ENCODE assay signal across 12 mouse cellular contexts in the genomic region with DNA sequence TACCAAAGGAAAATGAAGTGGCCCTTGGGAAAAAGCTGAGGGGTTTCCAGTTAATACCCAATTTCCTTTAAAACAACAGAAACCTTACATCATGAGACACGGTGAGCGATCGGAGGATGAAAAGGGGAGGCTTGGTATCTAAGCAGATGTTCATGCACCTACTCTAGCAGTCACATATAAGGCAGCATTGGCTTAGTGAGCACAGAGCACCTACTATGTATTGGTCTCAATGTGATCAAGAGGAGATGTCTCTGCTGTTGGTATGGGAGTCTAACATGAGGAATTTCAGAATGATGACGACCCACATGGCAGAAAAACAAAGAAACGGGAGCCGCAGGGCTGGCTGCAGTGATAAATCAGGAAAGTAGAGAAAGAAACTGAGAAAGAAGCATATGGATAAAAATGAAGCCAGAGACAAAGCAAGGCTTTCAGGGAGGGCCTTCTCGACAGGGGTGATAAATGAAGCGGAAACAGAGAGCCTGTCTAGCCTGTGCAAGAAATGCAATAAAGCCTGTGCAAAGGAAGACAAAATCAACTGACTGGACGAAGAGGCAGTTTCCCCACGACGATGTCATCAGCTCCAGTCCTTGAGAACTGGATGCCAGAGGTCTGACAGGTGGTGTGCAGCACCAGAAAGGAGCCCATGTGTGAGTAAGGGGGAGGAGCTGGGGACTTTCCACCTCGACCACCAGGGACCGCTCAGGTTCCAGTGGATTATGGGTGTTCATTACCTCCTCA.
A peak's percentile ranks its signal among the peaks of the same experiment; 100 is the strongest.
DNase-seq lines count a peak whose midpoint lies in the region; ATAC-seq and TF ChIP-seq lines count a peak whose summit lies in the region.
"Had no signal": no experiment of that assay in that cellular context is flagged by ENCODE, and none has a peak within 500 bp of the region (broad histone marks: within the 10 kb centered on the region; RNA-seq: fewer than 3 reads in every experiment).

No protein-coding gene starts in this region.

- peak; percentile 52; the same call in 1 of the 2 replicates for ATAC-seq in embryonic facial prominence, embryonic 11.5 days (replicated peaks; ENCODE audit: insufficient number of reproducible peaks, low FRiP score, low TSS enrichment, low read depth)
- peak; percentile 69 for ATAC-seq in forebrain, embryonic 13.5 days
- ATAC-seq in midbrain, postnatal 0 days (ENCODE audit: low FRiP score): peak; percentile 55; the same call in 1 of the 2 replicates
- ATAC-seq in megakaryocyte, adult 5-6 weeks (ENCODE audit: poor library complexity, severe bottlenecking): no peak

- 65% methylated on average over 13 of the region's 13 CpGs for WGBS in embryonic facial prominence, embryonic 11.5 days
- 73% methylated on average over 13 of the region's 13 CpGs for WGBS in embryonic facial prominence, embryonic 10.5 days
- WGBS in forebrain, embryonic 13.5 days: 47% methylated on average over 13 of the region's 13 CpGs
- WGBS in midbrain, postnatal 0 days: 67% methylated on average over 13 of the region's 13 CpGs
- WGBS in lung, adult 2 months: 59% methylated on average over 13 of the region's 13 CpGs

- H3K9ac ChIP-seq in embryonic facial prominence, embryonic 11.5 days (replicated peaks; ENCODE audit: low read length): no peak overlapping the region
- H3K9ac ChIP-seq in forebrain, embryonic 13.5 days: no peak overlapping the region
- H3K9ac ChIP-seq in midbrain, postnatal 0 days (replicated peaks; ENCODE audit: low read length, poor library complexity, severe bottlenecking): no peak overlapping the region
- H3K9ac ChIP-seq: embryonic facial prominence, embryonic 12.5 days had no signal

- TF ChIP-seq POLR2A in lung, adult 2 months (IDR thresholded peaks at IDR 0.05; ENCODE audit: borderline replicate concordance, extremely low read depth, low read depth, low read length): no peak

- no peaks in the 10 kb centered on the region for H3K27me3 ChIP-seq in embryonic facial prominence, embryonic 11.5 days (ENCODE audit: control insufficient read depth, insufficient read depth, low read length)
- H3K27me3 ChIP-seq in embryonic facial prominence, embryonic 10.5 days (replicated peaks; ENCODE audit: low read depth, poor library complexity, severe bottlenecking): no peaks in the 10 kb centered on the region
- H3K27me3 ChIP-seq in forebrain, embryonic 13.5 days: no peaks in the 10 kb centered on the region
- H3K27me3 ChIP-seq in midbrain, postnatal 0 days (ENCODE audit: insufficient read depth, low read length): no peaks in the 10 kb centered on the region
- H3K27me3 ChIP-seq: embryonic facial prominence, embryonic 12.5 days had no signal

- DNase-seq in embryonic facial prominence, embryonic 11.5 days (ENCODE audit: low spot score): no peak
- DNase-seq in embryonic facial prominence, embryonic 10.5 days (ENCODE audit: low spot score): no peak
- peak; percentile 18 for DNase-seq in cerebellum, adult 9-11 months
- DNase-seq in midbrain, postnatal 0 days (ENCODE audit: low spot score): peak; percentile 56
- DNase-seq in thymus, postnatal 25 days: no peak
- no peak for DNase-seq in lung, adult 2 months
- DNase-seq: adrenal gland, adult 2 months; liver had no signal

- no peak overlapping the region for H3K27ac ChIP-seq in embryonic facial prominence, embryonic 11.5 days (replicated peaks; ENCODE audit: low read depth, low read length)
- no peak overlapping the region for H3K27ac ChIP-seq in embryonic facial prominence, embryonic 10.5 days (replicated peaks)
- H3K27ac ChIP-seq in forebrain, embryonic 13.5 days: no peak overlapping the region
- H3K27ac ChIP-seq in midbrain, postnatal 0 days (ENCODE audit: low read depth, low read length): no peak overlapping the region
- H3K27ac ChIP-seq: embryonic facial prominence, embryonic 12.5 days; macrophage had no signal

- no peaks in the 10 kb centered on the region for H3K9me3 ChIP-seq in embryonic facial prominence, embryonic 11.5 days (replicated peaks; ENCODE audit: control insufficient read depth, low read length)
- no peaks in the 10 kb centered on the region for H3K9me3 ChIP-seq in embryonic facial prominence, embryonic 10.5 days
- no peaks in the 10 kb centered on the region for H3K9me3 ChIP-seq in forebrain, embryonic 13.5 days (replicated peaks)
- H3K9me3 ChIP-seq in midbrain, postnatal 0 days (ENCODE audit: low read length): no peaks in the 10 kb centered on the region
- H3K9me3 ChIP-seq: embryonic facial prominence, embryonic 12.5 days had no signal

- no peak for TF ChIP-seq CTCF in midbrain, postnatal 0 days (IDR thresholded peaks at IDR 0.05)
- no peak for TF ChIP-seq CTCF in lung, adult 2 months (IDR thresholded peaks at IDR 0.05; ENCODE audit: insufficient read depth, low read length)

- no peak overlapping the region for H3K4me3 ChIP-seq in embryonic facial prominence, embryonic 11.5 days (ENCODE audit: low read depth, low read length)
- no peak overlapping the region for H3K4me3 ChIP-seq in embryonic facial prominence, embryonic 10.5 days
- H3K4me3 ChIP-seq in forebrain, embryonic 13.5 days: no peak overlapping the region
- no peak overlapping the region for H3K4me3 ChIP-seq in midbrain, postnatal 0 days (ENCODE audit: low read depth, low read length)
- H3K4me3 ChIP-seq in lung, adult 2 months (replicated peaks; ENCODE audit: extremely low read depth, low read depth, low read length): no peak overlapping the region
- H3K4me3 ChIP-seq: embryonic facial prominence, embryonic 12.5 days had no signal

- H3K4me1 ChIP-seq in embryonic facial prominence, embryonic 11.5 days (ENCODE audit: control insufficient read depth, insufficient read depth, low read length): no peaks in the 10 kb centered on the region
- peaks cover 3% of the 10 kb centered on the region; the same call in 1 of the 2 replicates for H3K4me1 ChIP-seq in embryonic facial prominence, embryonic 10.5 days
- peaks cover 7% of the 10 kb centered on the region; the same call in 1 of the 2 replicates for H3K4me1 ChIP-seq in forebrain, embryonic 13.5 days
- H3K4me1 ChIP-seq in midbrain, postnatal 0 days (ENCODE audit: insufficient read depth, low read length): no peaks in the 10 kb centered on the region
- H3K4me1 ChIP-seq in lung, adult 2 months (ENCODE audit: control insufficient read depth, insufficient read depth, low read length): no peaks in the 10 kb centered on the region
- H3K4me1 ChIP-seq: embryonic facial prominence, embryonic 12.5 days had no signal

- no peak overlapping the region for H3K4me2 ChIP-seq in embryonic facial prominence, embryonic 11.5 days (ENCODE audit: low read depth, low read length)
- no peak overlapping the region for H3K4me2 ChIP-seq in forebrain, embryonic 13.5 days
- H3K4me2 ChIP-seq in midbrain, postnatal 0 days (ENCODE audit: low read depth, low read length, poor library complexity, severe bottlenecking): no peak overlapping the region
- H3K4me2 ChIP-seq: embryonic facial prominence, embryonic 12.5 days had no signal

- no peaks in the 10 kb centered on the region for H3K36me3 ChIP-seq in embryonic facial prominence, embryonic 11.5 days (replicated peaks; ENCODE audit: control insufficient read depth, insufficient read depth, low read depth, low read length)
- no peaks in the 10 kb centered on the region for H3K36me3 ChIP-seq in embryonic facial prominence, embryonic 10.5 days (replicated peaks)
- no peaks in the 10 kb centered on the region for H3K36me3 ChIP-seq in forebrain, embryonic 13.5 days (ENCODE audit: poor library complexity, severe bottlenecking)
- no peaks in the 10 kb centered on the region for H3K36me3 ChIP-seq in midbrain, postnatal 0 days (ENCODE audit: insufficient read depth, low read length)
- H3K36me3 ChIP-seq: embryonic facial prominence, embryonic 12.5 days had no signal

Comparison
In these comparisons a context has a peak if more than half of its experiments do, and no peak if none do; other contexts are left out.
1. DNase-seq: peak in cerebellum, adult 9-11 months (single experiment) and midbrain, postnatal 0 days (single experiment); none in embryonic facial prominence, embryonic 11.5 days (single experiment), embryonic facial prominence, embryonic 10.5 days (single experiment), thymus, postnatal 25 days (single experiment) and lung, adult 2 months (single experiment).